Mouse (Mus musculus) kidney, adult 18-20 months (tissue): ENCODE measurements around the gene Lamb3.

Experiments used
- DNase-seq: peaks from one replicate; pipeline ENCODE4 v3.0.0; 2021

Lamb3 gene

DNA sequence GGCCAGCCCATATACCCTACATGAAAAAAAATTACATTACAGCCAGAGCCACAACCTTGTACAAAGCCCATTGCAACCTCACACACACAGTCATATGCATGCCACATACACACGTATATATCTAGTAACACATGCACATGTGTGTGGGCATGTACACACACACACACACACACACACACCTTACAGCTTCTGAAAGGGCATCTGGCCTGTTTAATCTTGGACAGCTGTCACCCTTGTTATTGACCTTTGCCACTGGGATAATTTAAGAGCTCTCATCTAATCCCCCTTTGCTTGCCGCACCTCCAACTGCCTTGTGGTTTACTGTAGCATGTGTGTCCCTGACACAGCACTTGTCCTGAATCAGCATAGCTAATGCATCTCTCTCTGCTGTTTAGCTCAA lies 3.7 kb upstream of the Lamb3 start:
- no peak for DNase-seq

DNA sequence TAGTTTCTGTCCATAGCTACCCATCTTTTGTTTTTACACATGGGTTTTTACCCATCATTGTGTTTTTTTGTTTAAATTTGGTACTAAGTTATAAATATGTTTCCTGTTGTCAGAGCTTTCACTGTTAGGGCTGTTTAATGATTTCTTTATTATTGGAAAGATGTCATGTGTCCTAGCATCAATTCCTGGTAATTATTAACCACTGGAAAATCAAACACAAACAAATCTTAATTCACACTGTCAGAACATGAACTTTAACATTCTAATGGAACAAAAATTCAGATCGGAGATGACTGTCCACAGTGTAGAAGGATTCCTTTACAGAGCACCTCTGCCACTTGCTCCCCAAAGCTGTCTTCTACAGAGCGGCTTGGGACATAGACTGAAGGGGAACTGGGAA lies 2.1 kb upstream of the Lamb3 start:
- no peak for DNase-seq

DNA sequence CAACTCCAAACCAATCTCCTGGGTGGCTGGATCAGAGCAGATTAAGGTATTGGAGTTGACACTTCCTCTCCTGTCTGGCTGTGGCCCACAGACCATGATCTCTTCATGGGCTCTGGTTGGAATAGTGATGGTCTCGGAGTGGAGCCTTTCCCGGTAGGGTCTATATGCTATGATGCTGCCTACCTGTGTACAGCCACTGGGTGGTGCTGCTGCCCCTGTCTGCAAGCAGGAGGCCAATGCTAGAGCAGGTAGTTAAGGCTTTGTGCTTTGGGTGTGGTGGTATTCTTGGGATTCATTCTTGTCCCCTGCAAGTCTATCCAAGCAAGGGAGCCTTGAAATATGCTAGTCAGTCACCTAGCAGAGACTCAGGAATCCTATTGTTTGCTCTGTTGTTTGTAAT lies 679 bp downstream of the Lamb3 start:
- DNase-seq, result peak; percentile 74

DNA sequence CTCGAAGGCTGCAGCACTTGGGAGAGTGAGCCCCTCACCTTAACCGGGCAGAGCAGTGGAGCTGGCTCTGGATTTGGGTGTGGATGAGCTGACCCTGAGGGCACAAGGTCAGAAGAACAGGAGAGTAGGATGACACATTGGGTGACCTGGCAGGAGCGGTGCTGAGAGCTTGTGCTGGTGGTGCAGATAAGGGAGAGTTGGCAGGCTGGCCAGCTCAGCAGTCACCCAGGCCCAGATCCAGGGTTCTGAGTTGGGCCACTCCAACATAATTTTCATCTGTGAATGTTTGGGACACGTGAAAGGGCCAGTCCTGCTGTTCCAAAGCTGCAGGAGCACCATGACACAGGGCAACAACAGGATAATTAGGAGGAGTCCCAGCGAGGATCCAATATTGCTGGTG lies 3.9 kb downstream of the Lamb3 start:
- no peak for DNase-seq

DNA sequence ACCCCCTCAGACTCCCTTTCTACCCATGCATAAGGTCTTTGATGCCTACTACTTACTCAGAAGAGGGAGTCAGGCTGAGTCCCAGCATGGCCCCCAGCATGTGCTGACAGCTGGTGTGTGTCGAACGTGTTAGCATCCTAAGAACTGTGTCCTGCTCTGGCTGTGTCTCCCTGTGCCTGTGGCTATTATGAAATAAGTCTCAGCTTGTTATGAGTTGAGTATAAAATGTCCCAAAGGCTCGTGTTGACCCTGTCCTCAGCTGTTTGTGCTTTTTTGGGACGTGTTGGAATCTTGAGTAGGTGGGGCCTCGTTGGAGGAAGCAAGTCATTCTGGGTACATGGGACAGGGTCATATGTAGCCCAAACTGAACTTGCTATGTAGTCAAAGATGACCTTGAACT lies 6.6 kb downstream of the Lamb3 start:
- DNase-seq, result no peak

DNA sequence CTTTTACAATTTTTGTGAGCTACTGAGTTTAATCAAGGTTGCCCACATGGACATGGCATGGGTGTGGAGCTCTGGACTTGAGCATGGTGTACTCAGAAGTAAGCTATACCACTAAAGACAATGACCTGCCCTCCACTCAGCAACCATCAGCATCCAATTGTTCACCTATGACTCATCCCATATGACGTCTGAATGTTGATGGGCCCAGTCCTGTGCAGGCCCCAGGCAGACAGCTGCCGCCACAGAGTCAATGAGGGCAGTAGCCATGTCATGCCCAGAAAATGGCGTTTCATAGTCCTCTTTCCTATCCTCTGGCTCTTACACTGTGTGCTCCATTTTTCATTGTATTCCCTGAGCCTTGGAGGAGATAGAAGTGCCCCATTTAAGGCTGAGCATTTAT lies 8.5 kb downstream of the Lamb3 start:
- DNase-seq, result no peak

DNA sequence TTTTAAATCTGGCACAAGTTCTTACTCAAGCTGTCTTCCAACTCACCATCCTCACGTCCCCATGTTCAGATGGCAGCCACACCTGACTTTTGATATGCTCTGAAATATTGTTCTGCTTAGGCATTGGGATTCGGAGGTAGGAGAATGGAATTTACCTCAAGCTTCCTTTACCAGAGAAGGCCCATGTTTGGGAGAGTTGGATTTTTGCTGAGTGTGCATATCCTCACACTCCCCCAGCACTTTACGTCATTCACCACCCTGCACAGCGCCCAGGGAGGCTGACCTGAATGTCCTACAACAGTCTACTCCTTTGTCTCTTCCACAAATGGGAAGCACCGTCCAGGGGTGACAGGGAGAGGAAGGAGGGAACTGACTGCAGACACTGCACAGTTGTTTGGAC lies 12.9 kb downstream of the Lamb3 start:
- no peak for DNase-seq

DNA sequence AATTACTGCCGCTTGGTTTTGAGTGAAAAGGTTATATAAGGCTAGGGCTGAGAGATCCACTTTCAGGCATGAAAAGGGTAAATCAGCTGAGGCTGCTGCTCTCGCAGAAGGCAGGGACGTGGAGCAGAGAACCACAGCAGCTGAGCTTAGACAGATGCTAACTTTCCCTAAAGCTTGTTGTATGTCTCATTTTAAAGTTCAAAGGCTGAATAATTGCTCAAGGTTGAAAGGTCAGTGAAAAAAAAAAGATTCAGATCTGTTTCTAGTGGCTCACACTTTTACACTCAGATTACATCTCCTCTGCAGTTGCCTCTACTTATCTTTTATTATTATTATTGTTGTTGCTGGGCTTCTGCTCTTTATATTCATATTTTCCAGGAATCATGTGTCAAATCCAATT lies 18.0 kb downstream of the Lamb3 start:
- no peak for DNase-seq

DNA sequence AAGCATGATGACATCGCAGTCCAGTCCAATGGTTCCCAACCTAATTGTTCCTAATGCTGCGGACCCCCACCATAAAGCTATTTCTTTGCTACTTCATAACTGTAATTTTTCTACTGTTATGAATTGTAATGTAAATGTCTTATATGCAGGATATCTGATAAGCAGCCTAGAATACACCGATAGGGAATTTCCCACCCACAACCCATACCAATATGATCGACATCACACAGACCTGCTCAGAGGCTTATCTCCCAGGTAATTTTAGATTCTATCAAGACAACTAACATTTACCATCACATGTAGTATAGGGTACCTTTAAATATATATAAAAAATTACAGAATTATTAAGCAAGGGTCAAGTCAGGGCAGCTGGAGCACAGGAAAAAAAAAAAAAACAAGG lies 18.6 kb downstream of the Lamb3 start:
- no peak for DNase-seq

DNA sequence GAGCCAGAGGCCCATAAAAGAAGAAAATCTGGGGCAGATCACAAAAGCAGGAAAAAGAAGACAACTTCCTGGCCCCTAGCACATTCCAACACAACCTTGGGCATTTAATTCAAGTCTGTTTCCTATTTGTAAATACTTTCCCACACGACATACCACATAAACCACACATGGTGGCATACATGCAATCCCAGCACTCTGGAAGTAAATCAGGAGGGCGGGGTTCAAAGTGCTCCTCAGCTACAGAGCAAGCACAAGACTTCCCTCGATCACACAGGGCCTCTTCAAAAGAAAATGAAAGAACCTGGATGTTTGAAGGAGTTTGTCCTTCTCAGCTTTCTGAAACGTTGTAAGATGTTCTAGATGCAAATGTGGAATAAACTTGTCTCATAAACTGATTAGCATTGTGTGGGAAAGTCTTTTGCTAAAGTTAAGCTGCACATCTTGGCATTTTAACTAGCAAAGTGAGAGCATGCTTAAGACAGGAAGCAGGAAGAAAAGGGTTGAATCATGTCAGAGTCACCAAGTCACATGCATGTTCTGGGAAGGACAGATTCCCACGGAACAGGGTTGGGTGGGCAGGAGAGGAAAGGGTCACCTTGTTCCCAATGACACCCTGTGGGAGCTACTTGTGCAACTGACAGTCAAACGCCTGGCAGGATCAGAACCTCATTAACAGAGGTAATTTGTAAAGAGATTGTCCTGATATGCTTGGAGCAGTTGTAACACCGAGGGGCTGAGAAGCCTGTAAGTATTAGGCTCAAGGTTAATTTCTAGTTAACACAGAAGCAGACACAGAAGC lies 19.4 kb downstream of the Lamb3 start:
- no peak for DNase-seq

DNA sequence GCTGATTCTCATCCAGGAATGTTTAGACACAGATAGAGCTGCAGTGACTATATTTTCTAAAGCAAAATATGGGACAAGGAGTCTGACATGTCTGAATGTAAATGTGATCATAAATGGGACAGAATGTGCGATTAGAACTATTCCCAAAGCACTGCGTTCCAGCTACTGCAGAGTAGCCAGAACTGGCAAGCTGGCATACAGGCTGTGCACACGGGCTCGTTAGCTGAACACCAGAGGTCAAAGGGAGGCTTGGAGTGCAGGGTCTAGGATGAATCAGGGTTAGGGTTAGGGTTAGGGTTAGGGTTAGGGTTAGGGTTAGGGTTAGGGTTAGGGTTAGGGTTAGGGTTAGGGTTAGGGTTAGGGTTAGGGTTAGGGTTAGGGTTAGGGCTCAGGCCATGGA lies 20.0 kb downstream of the Lamb3 start:
- no peak for DNase-seq

DNA sequence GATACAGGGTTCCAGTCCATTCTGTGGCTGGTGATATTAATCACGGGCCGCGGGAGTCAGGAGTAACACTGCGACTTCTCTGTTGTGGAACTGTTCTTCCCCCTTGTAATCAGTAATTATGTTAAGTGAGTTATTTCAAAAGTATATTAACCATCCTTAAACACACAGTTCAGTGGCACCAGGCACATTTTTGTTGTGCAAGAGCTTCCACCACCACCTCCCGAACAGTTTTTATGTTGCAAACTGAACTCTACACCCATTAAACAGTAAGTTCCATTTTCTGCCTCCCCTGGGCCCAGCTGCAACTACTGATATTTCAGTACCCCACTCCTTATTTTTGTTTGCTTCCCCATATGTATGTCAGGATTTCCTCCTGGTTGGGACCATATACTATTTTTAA lies 22.1 kb downstream of the Lamb3 start:
- DNase-seq, result no peak

DNA sequence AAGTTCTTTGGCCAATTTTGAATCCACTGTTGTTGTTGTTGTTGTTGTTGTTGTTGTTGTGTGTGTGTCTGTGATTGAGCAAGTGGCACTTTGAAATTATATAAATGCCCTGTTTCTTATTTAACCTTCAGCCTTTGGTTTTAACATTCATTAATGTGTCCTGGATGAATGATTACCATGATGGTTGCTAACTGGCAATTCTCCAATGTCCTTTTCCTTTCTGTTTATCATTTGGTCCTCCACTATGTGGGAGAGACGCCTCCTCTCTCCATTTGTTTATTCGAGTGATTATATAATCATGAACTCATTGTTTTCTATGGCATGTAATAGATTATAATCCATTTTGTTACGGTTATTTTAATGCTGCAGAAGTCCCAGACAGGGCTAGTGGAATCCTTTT lies 23.0 kb downstream of the Lamb3 start:
- no peak for DNase-seq

DNA sequence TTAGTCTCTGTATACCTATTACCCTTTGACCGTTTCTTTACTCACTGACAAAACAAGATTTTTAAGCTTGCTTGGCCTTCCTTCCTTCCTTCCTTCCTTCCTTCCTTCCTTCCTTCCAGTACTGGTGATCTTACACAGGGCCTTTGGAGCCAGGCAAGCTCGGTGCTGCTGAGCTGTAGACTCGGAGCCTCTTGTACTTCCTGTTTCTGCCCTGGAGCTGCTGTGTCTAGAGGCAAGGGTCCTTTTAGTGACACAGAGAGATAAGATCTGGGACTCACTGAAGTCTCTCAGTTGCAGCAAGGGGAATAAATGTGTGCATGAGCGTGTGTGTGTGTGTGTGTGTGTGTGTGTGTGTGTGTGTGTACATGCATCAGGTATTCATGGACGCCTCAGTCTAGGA lies 23.4 kb downstream of the Lamb3 start:
- no peak for DNase-seq

DNA sequence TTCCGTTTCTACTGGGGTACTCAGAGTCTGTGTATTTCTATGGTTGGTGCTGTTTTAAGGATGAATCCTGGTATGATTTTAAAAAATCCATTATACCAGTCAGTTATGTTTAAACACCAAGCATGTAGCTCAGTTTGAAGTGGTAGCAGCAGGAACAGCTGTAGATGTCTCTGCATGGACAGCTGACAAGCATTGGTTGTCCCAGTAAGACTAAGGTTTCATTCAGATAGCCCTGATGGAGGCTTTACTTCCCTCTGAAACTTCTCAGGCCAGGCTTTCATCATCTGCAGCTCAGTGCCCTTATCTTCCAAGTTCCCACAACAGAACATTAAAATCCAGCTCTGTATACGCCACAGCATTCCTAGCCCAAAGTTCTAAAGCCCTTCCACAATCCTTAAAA lies 25.2 kb downstream of the Lamb3 start:
- no peak for DNase-seq

DNA sequence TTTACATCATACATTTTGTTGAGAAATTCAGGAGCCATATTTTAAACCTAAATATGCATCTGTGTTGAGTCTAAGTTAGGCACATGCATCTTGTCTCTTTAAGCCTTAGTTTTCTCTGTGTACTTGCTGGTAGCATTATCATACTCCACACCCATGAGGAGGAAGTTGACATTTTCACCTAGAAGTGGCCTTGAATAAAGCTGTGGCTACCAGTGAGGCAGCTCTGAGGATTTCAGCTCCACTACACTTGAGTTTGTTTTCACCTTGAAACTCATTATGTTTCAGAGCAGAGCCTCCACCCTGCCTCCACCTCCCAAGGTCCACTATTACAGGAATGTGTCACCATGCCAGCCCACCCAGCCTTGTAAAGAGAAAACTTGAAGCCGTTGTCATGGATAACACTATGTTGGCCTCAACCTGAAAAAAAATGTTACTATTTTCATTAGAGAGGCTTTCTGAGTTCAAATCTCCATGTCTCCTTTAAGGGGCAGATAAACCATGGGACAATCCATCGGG lies 26.7 kb downstream of the Lamb3 start:
- DNase-seq, result no peak

DNA sequence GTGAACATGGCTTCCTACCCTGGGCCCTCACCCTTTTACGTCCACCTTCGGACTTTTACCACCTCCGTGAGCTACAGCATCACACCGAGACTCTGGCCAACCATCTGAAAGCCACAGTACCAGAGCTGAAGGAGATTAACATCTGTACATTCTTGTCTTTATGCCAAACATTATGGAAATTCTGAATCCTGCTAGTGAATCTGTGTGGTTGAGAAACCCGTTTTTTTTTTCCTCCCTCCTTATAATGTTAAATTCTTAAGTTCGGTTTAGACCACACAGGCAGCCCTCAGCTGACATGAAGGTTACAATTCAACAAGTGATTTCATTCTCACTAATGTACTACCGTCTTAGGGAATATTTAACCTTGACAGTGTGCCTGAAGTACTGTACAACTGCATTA lies 27.4 kb downstream of the Lamb3 start:
- no peak for DNase-seq

DNA sequence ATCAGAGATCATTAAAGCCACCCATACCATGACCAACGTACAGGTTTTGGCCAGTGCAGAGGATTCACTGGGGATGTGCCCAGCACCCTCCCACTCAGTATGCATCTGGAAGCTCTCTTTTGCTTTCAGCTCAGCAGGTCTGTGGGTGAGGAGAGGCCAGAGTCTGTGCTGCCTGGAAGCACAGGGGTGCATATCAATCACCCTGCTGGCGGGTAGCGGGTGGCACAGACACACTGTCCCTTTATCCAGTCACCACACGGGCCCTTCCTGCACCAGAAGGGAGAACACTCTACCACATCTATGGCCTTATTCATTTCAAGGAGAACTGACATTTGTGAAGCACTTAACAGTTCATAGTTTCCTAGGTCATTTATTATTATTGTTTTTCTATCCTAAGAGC lies 30.9 kb downstream of the Lamb3 start:
- DNase-seq, result no peak

DNA sequence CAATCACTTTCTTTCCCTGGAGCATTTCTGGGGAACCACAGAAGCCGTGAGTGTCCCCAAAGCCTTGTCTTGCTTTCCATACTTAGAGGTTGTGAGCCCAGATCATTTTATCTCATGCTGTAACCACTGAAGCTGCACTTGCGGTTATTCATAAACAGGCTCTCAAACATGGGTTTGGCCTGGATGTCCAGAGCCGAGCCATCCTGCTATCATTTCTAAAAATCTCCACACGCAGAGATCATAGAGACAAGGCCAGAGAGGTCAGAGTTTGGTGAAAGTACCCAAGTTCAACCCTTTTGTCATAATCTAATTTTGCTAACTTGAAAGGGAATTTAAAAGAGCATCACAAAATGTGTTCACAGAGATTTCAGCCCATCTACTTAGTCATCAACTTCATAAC lies 33.9 kb downstream of the Lamb3 start:
- DNase-seq, result no peak

DNA sequence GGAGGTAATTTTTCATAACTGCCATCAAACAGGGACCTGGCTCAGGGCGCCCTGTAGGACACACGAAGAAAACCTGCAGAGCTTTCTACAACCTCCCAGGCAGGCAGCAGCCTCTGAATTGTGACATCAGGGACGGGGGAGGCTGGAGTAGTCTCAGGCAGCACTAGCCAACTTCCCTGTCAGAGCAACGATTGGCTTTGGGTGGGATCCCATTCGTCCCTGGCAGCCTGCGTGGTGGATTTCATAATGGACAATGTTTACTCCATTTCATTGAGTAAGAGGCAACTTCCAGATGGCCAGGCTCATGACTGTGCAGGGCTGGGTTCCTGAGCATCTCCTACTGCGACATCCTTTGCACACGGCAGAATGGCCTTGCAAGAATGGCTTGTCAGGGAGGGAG lies 34.7 kb downstream of the Lamb3 start:
- no peak for DNase-seq

DNA sequence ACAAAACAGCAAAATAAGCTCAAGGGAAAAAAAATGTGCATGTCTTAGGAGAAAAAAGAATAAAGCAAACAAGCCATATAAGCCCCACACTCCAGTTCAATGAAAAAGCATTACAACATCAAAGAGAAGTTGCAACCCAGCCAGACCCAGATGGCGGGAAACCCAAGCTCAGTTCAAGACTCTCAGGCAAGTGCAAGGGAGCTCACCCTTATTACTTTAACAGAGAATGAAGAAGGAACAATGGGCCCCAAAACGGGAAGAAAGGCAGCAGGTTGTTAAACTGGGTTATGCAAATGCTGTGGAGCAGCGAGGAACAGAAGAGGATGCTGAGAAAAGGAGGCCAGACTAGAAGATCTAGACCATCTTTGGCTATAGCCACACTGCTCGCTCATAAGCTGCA lies 35.4 kb downstream of the Lamb3 start:
- DNase-seq, result no peak

DNA sequence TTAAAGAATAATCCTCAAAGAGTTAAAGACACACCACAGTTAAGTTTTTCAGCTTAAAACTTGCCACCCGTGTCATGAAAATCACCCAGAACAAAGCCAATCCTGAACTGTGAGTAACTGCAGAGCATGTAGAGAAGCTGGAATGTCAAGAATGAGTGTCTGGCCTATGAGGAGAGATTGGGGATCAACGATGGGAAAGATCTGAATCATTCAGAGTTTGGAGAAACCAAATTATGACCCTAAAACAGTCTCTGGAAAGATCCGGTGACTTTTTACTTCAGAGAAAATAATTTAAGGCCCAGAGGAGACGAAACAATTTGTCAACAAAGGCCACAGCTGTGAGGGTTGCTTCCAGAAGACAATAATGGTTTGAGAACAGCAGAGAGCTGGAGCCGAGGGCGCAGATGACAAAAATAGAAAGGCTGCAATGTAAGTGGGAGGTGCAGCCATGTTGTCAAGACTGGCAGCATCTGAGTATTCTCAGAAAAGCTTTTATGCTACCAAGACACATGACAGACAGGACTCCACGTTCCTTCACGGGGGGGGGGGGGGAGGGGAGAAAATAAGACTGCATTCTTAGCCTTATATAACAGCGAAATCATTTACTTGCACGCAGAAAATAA lies 36.2 kb downstream of the Lamb3 start:
- no peak for DNase-seq

DNA sequence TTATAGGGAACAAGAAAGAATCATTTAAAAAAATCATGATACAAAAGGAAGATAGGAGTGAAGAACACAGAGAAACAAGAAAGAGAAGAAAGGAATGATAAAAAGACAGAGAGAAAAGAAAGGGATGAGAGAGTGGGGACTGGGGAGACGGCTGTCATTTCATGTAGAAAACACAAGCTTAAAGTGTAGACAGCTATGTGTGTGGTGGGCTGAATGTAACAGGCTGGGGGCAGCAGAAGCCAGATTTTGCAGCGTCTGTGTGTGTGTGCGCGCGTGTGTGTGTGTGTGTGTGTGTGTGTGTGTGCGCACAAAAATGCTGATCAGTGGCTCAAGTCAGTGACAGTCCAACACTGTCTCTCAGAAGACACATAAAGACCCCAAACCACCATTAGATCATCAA lies 36.7 kb downstream of the Lamb3 start:
- no peak for DNase-seq

DNA sequence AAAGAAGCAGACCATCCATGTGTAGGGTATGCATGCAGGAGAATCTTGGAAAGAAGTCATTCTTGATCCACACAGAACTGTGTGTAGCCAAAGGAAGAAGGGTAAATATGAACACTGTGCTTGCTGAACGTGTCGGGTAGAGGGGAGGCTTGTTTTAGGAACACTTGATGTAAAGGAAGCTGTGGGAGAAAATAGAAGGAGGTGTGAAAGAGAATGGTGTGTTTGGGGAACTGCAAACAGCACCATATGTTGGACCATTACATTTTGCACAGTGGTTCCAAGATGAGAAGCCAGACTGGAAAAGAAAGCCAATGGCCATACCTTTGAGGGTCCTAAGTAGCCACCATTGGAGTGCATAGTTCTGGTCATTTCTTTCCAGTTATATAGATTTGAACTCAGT lies 42.5 kb downstream of the Lamb3 start:
- DNase-seq, result no peak

DNA sequence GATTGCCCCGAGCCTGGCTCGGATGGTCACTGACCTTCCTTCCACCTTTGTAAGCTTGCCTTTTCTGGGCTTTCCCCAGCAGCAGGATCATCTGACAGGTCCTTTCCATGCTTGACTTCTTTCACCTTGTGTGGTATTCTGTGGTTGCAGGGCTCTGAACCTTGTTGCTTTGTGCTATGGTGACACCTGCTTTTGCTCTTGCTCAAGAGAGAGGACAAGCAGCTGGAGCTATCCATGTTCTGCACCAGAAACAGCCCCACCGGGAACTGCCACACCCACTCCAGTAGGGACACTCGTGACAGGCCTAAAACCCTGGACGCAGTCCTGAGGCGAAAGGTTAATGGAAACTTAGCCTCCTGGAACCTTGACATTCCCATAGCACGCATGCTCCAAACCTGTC lies 43.9 kb downstream of the Lamb3 start:
- DNase-seq, result no peak
